Mouse (Mus musculus): ENCODE results near the gene Ttc29.

DNA sequence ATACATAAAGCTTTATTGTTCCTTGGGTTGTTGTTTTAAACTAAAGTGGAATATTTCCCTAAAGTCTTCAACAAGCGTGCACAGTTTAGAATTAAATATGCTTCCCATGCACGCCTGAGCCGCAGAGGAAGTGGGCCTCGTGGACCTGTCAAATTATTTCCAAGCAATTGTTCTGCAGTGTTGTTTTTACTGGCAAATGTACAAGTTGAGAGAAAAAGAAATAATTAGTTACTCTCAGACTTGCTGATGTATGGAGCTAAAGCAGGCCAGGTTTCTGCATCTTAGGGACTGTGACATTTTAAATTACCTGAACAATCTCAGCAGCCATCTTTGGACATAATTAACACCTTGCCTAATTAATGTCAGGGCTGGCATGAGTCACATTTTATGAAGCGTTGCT is 58.3 kb downstream of the Ttc29 start:
- no peak for TF ChIP-seq MAFK (IDR thresholded peaks at IDR 0.05; ENCODE audit: insufficient read depth, low read depth, low read length)
- no peak for TF ChIP-seq ZNF384 (IDR thresholded peaks at IDR 0.05; ENCODE audit: low read depth, low read length)
- no peak for TF ChIP-seq HCFC1 (IDR thresholded peaks at IDR 0.05; ENCODE audit: borderline replicate concordance, insufficient read depth, low read length)
- TF ChIP-seq ZC3H11A (IDR thresholded peaks at IDR 0.05; ENCODE audit: borderline replicate concordance, low read depth, low read length), result no peak
